ENCODE assay signal across 8 mouse cellular contexts in genomic region chr12:75819481-75819880, GRCm38 (mm10). TPM values are rescaled to one million over a fixed set of nuclear protein-coding genes. Genes with fewer than 3 reads are reported as not detected.
DNase-seq lines count a peak whose midpoint lies in the region; ATAC-seq and TF ChIP-seq lines count a peak whose summit lies in the region.

No protein-coding gene starts in this region.

- WGBS in heart, adult 2 months = 20% methylated on average over 11 of the region's 11 CpGs
- 49% methylated on average over 11 of the region's 11 CpGs for WGBS in spleen, adult 2 months
- WGBS in liver, embryonic 13.5 days (ENCODE audit: insufficient replicate concordance) = 23% methylated on average over 11 of the region's 11 CpGs
- 14% methylated on average over 11 of the region's 11 CpGs for WGBS in stomach, postnatal 0 days

- no peak for DNase-seq in heart, adult 2 months
- no peak for DNase-seq in heart, postnatal 14 days
- DNase-seq in spleen, adult 2 months (ENCODE audit: low read depth in 1 of 2, low spot score in 2 of 2) = no peak
- no peak for DNase-seq in spleen, postnatal 14 days (ENCODE audit: low spot score in 2 of 2)
- DNase-seq in liver, embryonic 13.5 days = no peak
- no peak for DNase-seq in stomach, postnatal 0 days (ENCODE audit: low spot score)
- no peak for DNase-seq in B cell, adult 2 months
- DNase-seq in layer of hippocampus, adult 18-20 months (ENCODE audit: low spot score in 2 of 2) = no peak

- no peaks in the 10 kb centered on the region for H3K9me3 ChIP-seq in liver, embryonic 13.5 days (replicated peaks)
- H3K9me3 ChIP-seq in stomach, postnatal 0 days (ENCODE audit: control insufficient read depth, low read length) = no peaks in the 10 kb centered on the region

- peaks cover 4% of the 10 kb centered on the region; the same call in 1 of the 2 replicates for H3K79me2 ChIP-seq in heart, adult 2 months (replicated peaks; ENCODE audit: control insufficient read depth, insufficient read depth, low read length)

- no peaks in the 10 kb centered on the region for H3K27me3 ChIP-seq in heart, adult 2 months (ENCODE audit: control insufficient read depth, insufficient read depth, low read length)
- H3K27me3 ChIP-seq in spleen, adult 2 months (ENCODE audit: control insufficient read depth, insufficient read depth, low read length) = 0 out of 2 replicates have a peak, but pooled peaks cover 10% of the 10 kb centered on the region
- H3K27me3 ChIP-seq in liver, embryonic 13.5 days = peaks cover 77% of the 10 kb centered on the region
- no peaks in the 10 kb centered on the region for H3K27me3 ChIP-seq in stomach, postnatal 0 days (ENCODE audit: control insufficient read depth, insufficient read depth, low read length)

- ATAC-seq in liver, embryonic 13.5 days (ENCODE audit: low read depth) = no peak
- ATAC-seq in stomach, postnatal 0 days (ENCODE audit: low FRiP score, low TSS enrichment) = no peak

- peak overlapping the region; percentile 88 for H3K4me2 ChIP-seq in liver, embryonic 13.5 days
- peak overlapping the region; percentile 98 for H3K4me2 ChIP-seq in stomach, postnatal 0 days (replicated peaks; ENCODE audit: low read depth)

- intact Hi-C loops in heart, adult 2 months (cut with DNase I) = loop anchor here (2.0 to 5.0 kb wide), 3 partner anchors 15 to 73 kb away; no protein-coding TSS in a partner anchor
- intact Hi-C loops in heart, postnatal 14 days (cut with DNase I) = loop anchor here (5.0 to 10.0 kb wide), 2 partner anchors 33 to 55 kb away; no protein-coding TSS in a partner anchor

- H3K9ac ChIP-seq in heart, adult 2 months (ENCODE audit: low read depth, low read length) = peak overlapping the region; percentile 96; the same call in 1 of the 2 replicates
- H3K9ac ChIP-seq in liver, embryonic 13.5 days = no peak overlapping the region
- peak overlapping the region; percentile 89 for H3K9ac ChIP-seq in stomach, postnatal 0 days (ENCODE audit: low read length)

- peaks cover 5% of the 10 kb centered on the region for H3K36me3 ChIP-seq in heart, adult 2 months (ENCODE audit: control insufficient read depth, insufficient read depth, low read length)
- no peaks in the 10 kb centered on the region; the same call in 1 of the 2 replicates for H3K36me3 ChIP-seq in spleen, adult 2 months (ENCODE audit: control insufficient read depth, insufficient read depth, low read length)
- no peaks in the 10 kb centered on the region for H3K36me3 ChIP-seq in liver, embryonic 13.5 days
- no peaks in the 10 kb centered on the region for H3K36me3 ChIP-seq in stomach, postnatal 0 days (ENCODE audit: control insufficient read depth, insufficient read depth, low read length)

- H3K27ac ChIP-seq in heart, adult 2 months = peak overlapping the region; percentile 38
- H3K27ac ChIP-seq in spleen, adult 2 months (ENCODE audit: insufficient read depth, low read length) = no peak overlapping the region
- no peak overlapping the region for H3K27ac ChIP-seq in liver, embryonic 13.5 days
- no peak overlapping the region; the same call in 1 of the 2 replicates for H3K27ac ChIP-seq in stomach, postnatal 0 days (replicated peaks)

- TF ChIP-seq EP300 in heart, adult 2 months (IDR thresholded peaks at IDR 0.05; ENCODE audit: insufficient read depth, low read depth, low read length) = no peak
- no peak for TF ChIP-seq EP300 in stomach, postnatal 0 days (optimal IDR thresholded peaks at IDR 0.05)

- peak overlapping the region; percentile 83 for H3K4me3 ChIP-seq in heart, adult 2 months
- peak overlapping the region; percentile 78; the same call in 1 of the 2 replicates for H3K4me3 ChIP-seq in spleen, adult 2 months (ENCODE audit: extremely low read depth, insufficient read depth, insufficient read length)
- H3K4me3 ChIP-seq in liver, embryonic 13.5 days (replicated peaks) = peak overlapping the region; percentile 69
- peak overlapping the region; percentile 89 for H3K4me3 ChIP-seq in stomach, postnatal 0 days (ENCODE audit: low read depth, low read length)

- no peak for TF ChIP-seq POLR2A in heart, adult 2 months (IDR thresholded peaks at IDR 0.05; ENCODE audit: insufficient read depth, low read depth, low read length)
- no peak for TF ChIP-seq POLR2A in spleen, adult 2 months (IDR thresholded peaks at IDR 0.05; ENCODE audit: low read depth, low read length)

- H3K4me1 ChIP-seq in heart, adult 2 months (ENCODE audit: control insufficient read depth, insufficient read depth, low read length) = peaks cover 10% of the 10 kb centered on the region
- H3K4me1 ChIP-seq in spleen, adult 2 months (ENCODE audit: control insufficient read depth, insufficient read depth, insufficient read length) = no peaks in the 10 kb centered on the region; the same call in none of the 2 replicates
- peaks cover 21% of the 10 kb centered on the region for H3K4me1 ChIP-seq in liver, embryonic 13.5 days (replicated peaks)
- H3K4me1 ChIP-seq in stomach, postnatal 0 days (replicated peaks; ENCODE audit: control insufficient read depth, insufficient read depth) = peaks cover 6% of the 10 kb centered on the region; the same call in 1 of the 2 replicates

- no peak for TF ChIP-seq CTCF in heart, adult 2 months (IDR thresholded peaks at IDR 0.05)
- TF ChIP-seq CTCF in spleen, adult 2 months (IDR thresholded peaks at IDR 0.05; ENCODE audit: extremely low read depth, insufficient read depth, insufficient read length, insufficient replicate concordance) = no peak
- TF ChIP-seq CTCF in stomach, postnatal 0 days (IDR thresholded peaks at IDR 0.05; ENCODE audit: low read depth) = no peak

RNA-seq across cellular contexts. Expression of gene Syne2, which starts 1.5 kb away (rescaled TPM):
- total RNA-seq in heart, adult 2 months (2021) = 10 to 100 TPM; 33.1 to 33.6 TPM
- polyA plus RNA-seq in heart, adult 2 months (2012; rRNA removed) = 21.7 and 30.3 TPM in 2 replicates
- total RNA-seq in heart, postnatal 14 days (2021) = 10 to 100 TPM; 44.8 to 47.9 TPM
- polyA plus RNA-seq in spleen, adult 2 months (2012; rRNA removed) = 14.3 and 14.7 TPM in 2 replicates
- polyA plus RNA-seq in liver, embryonic 13.5 days (2015; fragmentation: Nextera tagmentation; extraction: Ambion mirVana) = 4.9 and 5.1 TPM in 2 replicates
- polyA plus RNA-seq in stomach, postnatal 0 days (2015; fragmentation: Nextera tagmentation; extraction: Ambion mirVana) = 13.7 and 16.1 TPM in 2 replicates
- total RNA-seq in layer of hippocampus, adult 18-20 months (2021) = 10 to 100 TPM; 19.0 to 21.1 TPM
